Mouse (Mus musculus) midbrain, embryonic 10.5 days (tissue): ENCODE data around the gene Krtap5-4. TPM values are rescaled to one million over a fixed set of nuclear protein-coding genes. Genes with fewer than 3 reads are reported as not detected.
"Not testable (repeated sequence)": the region's sequence is repeated elsewhere in the genome, so short reads cannot be mapped to it uniquely, and the experiment has no call there.

Experiments
- DNase-seq: peaks from one replicate; pipeline ENCODE4 v3.0.0-alpha.2; 2017; ENCODE audit warnings: low spot score
- H3K27ac ChIP-seq: fragments of 300-500 bp; sonication (generic); replicated peaks from 2 replicates; pipeline ENCODE4 v1.5.1; 2016; ENCODE audit warnings: mild to moderate bottlenecking
- H3K27me3 ChIP-seq: fragments of 300-500 bp; sonication (generic); 2 replicates; pipeline ENCODE4 v1.6.1; 2016; ENCODE audit warnings: low read depth, mild to moderate bottlenecking; ENCODE audit not compliant: poor library complexity, severe bottlenecking
- H3K36me3 ChIP-seq: fragments of 300-500 bp; sonication (generic); 2 replicates; pipeline ENCODE4 v1.6.1; 2016; ENCODE audit warnings: mild to moderate bottlenecking, moderate library complexity
- H3K4me1 ChIP-seq: fragments of 300-500 bp; sonication (generic); 2 replicates; pipeline ENCODE4 v1.6.1; 2016
- H3K4me3 ChIP-seq: fragments of 300-500 bp; sonication (generic); 2 replicates; pipeline ENCODE4 v1.5.1; 2016; ENCODE audit warnings: mild to moderate bottlenecking, moderate library complexity
- H3K9me3 ChIP-seq: fragments of 300-500 bp; sonication (generic); replicated peaks from 2 replicates; pipeline ENCODE4 v1.6.1; 2016; ENCODE audit warnings: mild to moderate bottlenecking
- WGBS: fragments of 180-500 bp; shearing (Covaris S2); methylation state at CpG from one replicate; pipeline ENCODE4 v1.1.7; 2016; 5-methylcytosine and 5-hydroxymethylcytosine counted together
- polyA plus RNA-seq: library from polyadenylated mRNA; unstranded; fragments of >200 nt; fragmentation: Nextera tagmentation; extraction: Ambion mirVana; gene quantifications from 2 replicates; pipeline ENCODE4 v1.2.1, GENCODE M21; 2016

The Krtap5-4 gene
- polyA plus RNA-seq, 1 experiment from 2014 or later = not detected

- Histone ChIP-seq H3K9me3 (no peaks in the 10 kb centered on the region), H3K36me3 (no peaks in the 10 kb centered on the region), H3K4me3 (no peak overlapping the region), H3K27ac (no peak overlapping the region), H3K27me3 (0 out of 2 replicates have a peak, but pooled peaks cover under 1% of the 10 kb centered on the region), H3K4me1 (no peaks in the 10 kb centered on the region)
- DNase-seq = no peak
Observed at GRCm38 (mm10) chr7:142295418-142295817, 7.9 kb upstream of the Krtap5-4 start.

DNA sequence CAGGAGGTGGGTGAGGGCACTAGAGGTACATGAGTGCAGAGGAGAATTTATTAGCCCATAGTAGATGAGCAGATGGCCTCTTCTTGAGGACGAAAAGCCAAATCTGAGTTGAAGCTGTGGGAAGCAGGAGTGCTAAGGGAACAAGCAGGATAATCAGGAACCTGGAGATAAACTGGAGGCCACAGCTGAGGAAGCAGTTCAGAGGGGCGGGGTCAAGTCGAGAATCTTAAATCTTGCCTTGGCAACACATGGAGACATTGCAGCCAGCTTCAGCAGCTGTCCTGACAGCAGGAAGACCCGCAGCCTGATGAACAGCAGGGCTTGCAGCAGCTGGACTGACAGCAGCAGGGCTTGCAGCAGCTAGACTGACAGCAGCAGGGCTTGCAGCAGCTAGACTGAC is 7.2 kb upstream of the Krtap5-4 start:
- not testable (repeated sequence) for H3K27ac ChIP-seq, H3K4me3 ChIP-seq, H3K36me3 ChIP-seq, H3K27me3 ChIP-seq, H3K4me1 ChIP-seq, DNase-seq, H3K9me3 ChIP-seq
- 40% methylated on average over 4 of the region's 4 CpGs for WGBS

DNA sequence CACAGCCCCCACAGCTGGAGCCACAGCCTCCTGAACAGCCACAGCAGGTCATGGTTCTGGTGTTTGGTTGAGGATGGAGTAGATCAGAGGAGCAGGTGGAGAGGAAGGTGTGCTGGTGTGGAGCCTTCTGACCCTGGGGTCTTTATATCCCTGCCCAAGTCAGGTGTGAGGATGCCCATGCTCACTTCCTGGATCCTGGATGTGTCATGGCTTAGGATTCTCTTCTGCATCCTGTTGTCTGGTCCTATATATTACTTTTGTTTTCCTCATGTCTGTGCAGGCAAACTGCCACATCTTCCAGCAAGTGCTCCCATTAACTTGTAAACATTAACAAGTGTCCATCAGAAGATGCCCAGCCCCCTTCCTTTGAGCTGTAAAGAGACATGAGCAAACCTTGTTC is 6.3 kb upstream of the Krtap5-4 start, which contains the start of gene Krtap5-1:
TSS of gene Krtap5-1 (minus strand) at position 101 of the 400 bp plus-strand sequence.
- H3K4me1 ChIP-seq, H3K4me3 ChIP-seq, H3K27ac ChIP-seq, H3K9me3 ChIP-seq, H3K27me3 ChIP-seq, DNase-seq, H3K36me3 ChIP-seq: not testable (repeated sequence)

- not testable (repeated sequence) for DNase-seq, H3K4me1 ChIP-seq, H3K9me3 ChIP-seq, H3K4me3 ChIP-seq, H3K27me3 ChIP-seq, H3K27ac ChIP-seq, H3K36me3 ChIP-seq
- WGBS = 93% methylated on average over 1 of the region's 1 CpGs
Observed at GRCm38 (mm10) chr7:142303929-142304328, 580 bp downstream of the Krtap5-4 start.

DNA sequence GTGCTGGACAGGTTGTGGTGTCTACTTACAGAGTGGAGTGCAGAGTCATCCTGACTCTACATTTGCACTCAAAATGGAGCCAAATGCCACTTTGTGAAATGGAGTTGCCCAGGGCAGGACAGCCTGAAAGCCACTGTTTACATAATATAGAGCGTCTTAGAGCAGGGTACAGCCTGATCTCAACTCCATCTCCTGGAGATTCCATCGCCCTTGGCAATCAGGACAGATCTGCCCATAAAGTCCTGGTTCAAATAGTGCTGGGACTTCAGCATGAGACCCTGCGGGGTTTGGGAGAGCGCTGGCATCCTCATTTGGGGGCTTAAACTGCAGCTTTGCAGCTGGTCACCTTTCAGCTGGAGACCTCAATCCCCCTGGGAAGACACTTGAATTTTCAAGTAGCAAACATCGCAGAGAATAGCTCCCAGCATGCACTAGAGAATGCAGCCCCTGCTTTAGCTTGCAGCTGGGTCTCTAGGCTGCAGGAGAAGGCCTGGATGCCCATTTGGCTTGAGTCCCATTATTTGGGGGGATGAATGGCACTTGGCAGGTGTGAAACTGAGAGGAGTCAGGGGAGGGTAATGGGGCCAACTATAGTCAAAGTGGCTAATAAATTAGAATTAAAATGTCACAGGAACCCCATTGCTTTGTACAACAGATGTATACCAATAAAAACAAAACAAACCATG is 11.4 kb downstream of the Krtap5-4 start:
- WGBS = 54% methylated on average over 5 of the region's 5 CpGs
- Histone ChIP-seq H3K9me3 (no peaks in the 10 kb centered on the region), H3K27ac (no peak overlapping the region), H3K4me1 (peaks cover 13% of the 10 kb centered on the region), H3K36me3 (no peaks in the 10 kb centered on the region), H3K4me3 (no peak overlapping the region), H3K27me3 (0 out of 2 replicates have a peak, but pooled peaks cover under 1% of the 10 kb centered on the region)
- no peak for DNase-seq

- Histone ChIP-seq H3K4me3 (no peak overlapping the region), H3K27ac (no peak overlapping the region), H3K4me1 (peaks cover 15% of the 10 kb centered on the region), H3K36me3 (no peaks in the 10 kb centered on the region), H3K9me3 (no peaks in the 10 kb centered on the region), H3K27me3 (0 out of 2 replicates have a peak, but pooled peaks cover 3% of the 10 kb centered on the region)
- 51% methylated on average over 6 of the region's 6 CpGs for WGBS
- DNase-seq = peak; percentile 46
Observed at GRCm38 (mm10) chr7:142316558-142316957, 13.2 kb downstream of the Krtap5-4 start.

GRCm38 (mm10) chr7:142317216-142317615 is 13.9 kb downstream of the Krtap5-4 start:
- H3K36me3 ChIP-seq = no peaks in the 10 kb centered on the region
- peaks cover 19% of the 10 kb centered on the region for H3K4me1 ChIP-seq
- H3K9me3 ChIP-seq = no peaks in the 10 kb centered on the region
- no peak overlapping the region for H3K27ac ChIP-seq
- H3K27me3 ChIP-seq = 0 out of 2 replicates have a peak, but pooled peaks cover 3% of the 10 kb centered on the region
- 87% methylated on average over 5 of the region's 5 CpGs for WGBS
- no peak overlapping the region for H3K4me3 ChIP-seq
- no peak for DNase-seq

DNA sequence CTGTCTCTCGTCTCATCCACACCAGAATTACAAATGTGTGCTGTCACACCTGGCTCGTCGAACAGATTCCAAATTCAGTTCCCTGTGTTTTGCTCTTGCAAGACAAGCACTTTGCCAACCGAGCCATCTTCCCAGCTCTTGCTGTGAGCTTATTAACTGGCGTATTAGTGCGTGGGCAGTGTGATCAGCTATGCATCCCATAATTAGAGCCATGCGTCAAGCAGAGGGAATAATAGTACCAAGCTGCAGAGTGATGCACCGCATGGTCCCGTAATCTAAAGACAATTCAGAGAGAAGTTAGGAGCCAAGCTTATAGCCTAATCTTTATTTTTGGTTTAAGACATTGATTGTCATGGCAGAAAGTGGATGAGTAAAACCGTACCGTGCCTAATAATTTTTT is 15.8 kb downstream of the Krtap5-4 start:
- no peak for DNase-seq
- H3K36me3 ChIP-seq = no peaks in the 10 kb centered on the region
- 0 out of 2 replicates have a peak, but pooled peaks cover 3% of the 10 kb centered on the region for H3K27me3 ChIP-seq
- 89% methylated on average over 11 of the region's 11 CpGs for WGBS
- no peak overlapping the region for H3K27ac ChIP-seq
- no peak overlapping the region for H3K4me3 ChIP-seq
- peaks cover 19% of the 10 kb centered on the region for H3K4me1 ChIP-seq
- no peaks in the 10 kb centered on the region for H3K9me3 ChIP-seq

GRCm38 (mm10) chr7:142320906-142321305 is 17.6 kb downstream of the Krtap5-4 start:
- H3K27me3 ChIP-seq = 0 out of 2 replicates have a peak, but pooled peaks cover 3% of the 10 kb centered on the region
- no peak overlapping the region for H3K4me3 ChIP-seq
- H3K36me3 ChIP-seq = no peaks in the 10 kb centered on the region
- WGBS = 42% methylated on average over 2 of the region's 2 CpGs
- no peaks in the 10 kb centered on the region for H3K9me3 ChIP-seq
- DNase-seq = no peak
- H3K27ac ChIP-seq = peak overlapping the region; percentile 52
- H3K4me1 ChIP-seq = peaks cover 10% of the 10 kb centered on the region

DNA sequence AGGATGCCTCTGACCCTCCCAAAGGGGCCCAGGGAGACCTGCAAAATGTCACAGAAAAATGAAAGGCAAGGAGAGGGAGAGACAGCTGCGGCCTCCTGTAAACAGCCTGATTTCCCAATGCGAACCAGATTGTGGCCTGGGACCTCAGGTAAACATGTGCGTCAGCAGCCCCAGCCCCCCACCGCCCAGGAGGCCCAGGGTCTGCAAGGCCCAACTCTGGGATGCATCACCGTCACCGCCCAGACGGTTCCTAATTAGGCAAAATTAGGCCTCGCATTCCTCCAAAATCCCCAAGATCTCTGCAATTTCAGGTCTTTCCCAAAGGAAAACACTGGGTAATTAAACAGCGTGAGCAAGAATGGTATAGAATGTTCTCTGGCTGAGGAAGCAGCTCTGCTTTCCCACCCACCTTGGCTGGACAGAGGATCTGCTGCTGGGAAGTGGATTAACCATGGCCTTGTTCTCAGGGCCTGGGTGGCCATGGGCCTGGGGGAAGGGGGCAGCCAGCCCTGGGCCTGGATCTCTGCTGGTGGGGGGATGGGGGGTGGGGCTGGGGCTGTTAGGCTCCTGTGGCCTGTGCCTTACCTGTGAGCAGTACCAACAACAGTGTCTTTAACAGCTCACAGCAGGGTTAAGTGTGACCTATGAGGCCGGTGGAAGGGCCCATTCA is 18.4 kb downstream of the Krtap5-4 start:
- not testable (repeated sequence) for H3K27me3 ChIP-seq, DNase-seq, H3K36me3 ChIP-seq, H3K9me3 ChIP-seq, H3K4me3 ChIP-seq
- Histone ChIP-seq H3K27ac (peak overlapping the region; percentile 52; the same call in 1 of the 2 replicates), H3K4me1 (peaks cover 10% of the 10 kb centered on the region)
- WGBS = 57% methylated on average over 7 of the region's 10 CpGs

- no peak for DNase-seq
- H3K9me3 ChIP-seq = no peaks in the 10 kb centered on the region
- peaks cover 10% of the 10 kb centered on the region for H3K4me1 ChIP-seq
- no peak overlapping the region for H3K27ac ChIP-seq
- WGBS = 92% methylated on average over 6 of the region's 6 CpGs
- 0 out of 2 replicates have a peak, but pooled peaks cover 3% of the 10 kb centered on the region for H3K27me3 ChIP-seq
- H3K4me3 ChIP-seq = no peak overlapping the region
- H3K36me3 ChIP-seq = no peaks in the 10 kb centered on the region
Observed at GRCm38 (mm10) chr7:142322641-142323040, 19.3 kb downstream of the Krtap5-4 start.

- H3K27ac ChIP-seq = no peak overlapping the region
- no peaks in the 10 kb centered on the region for H3K9me3 ChIP-seq
- no peaks in the 10 kb centered on the region for H3K36me3 ChIP-seq
- H3K27me3 ChIP-seq = 0 out of 2 replicates have a peak, but pooled peaks cover 3% of the 10 kb centered on the region
- 90% methylated on average over 12 of the region's 12 CpGs for WGBS
- H3K4me3 ChIP-seq = no peak overlapping the region
- no peak for DNase-seq
- H3K4me1 ChIP-seq = peaks cover 16% of the 10 kb centered on the region
Observed at GRCm38 (mm10) chr7:142323396-142324117, 20.2 kb downstream of the Krtap5-4 start.
